Mouse (Mus musculus) lung, postnatal 14 days (tissue): ENCODE data around the gene Swap70.
A peak's percentile ranks its signal among the peaks of the same experiment; 100 is the strongest.

Source experiments
- DNase-seq: peaks from one replicate; pipeline ENCODE4 v3.0.0; 2021

The Swap70 gene

DNA sequence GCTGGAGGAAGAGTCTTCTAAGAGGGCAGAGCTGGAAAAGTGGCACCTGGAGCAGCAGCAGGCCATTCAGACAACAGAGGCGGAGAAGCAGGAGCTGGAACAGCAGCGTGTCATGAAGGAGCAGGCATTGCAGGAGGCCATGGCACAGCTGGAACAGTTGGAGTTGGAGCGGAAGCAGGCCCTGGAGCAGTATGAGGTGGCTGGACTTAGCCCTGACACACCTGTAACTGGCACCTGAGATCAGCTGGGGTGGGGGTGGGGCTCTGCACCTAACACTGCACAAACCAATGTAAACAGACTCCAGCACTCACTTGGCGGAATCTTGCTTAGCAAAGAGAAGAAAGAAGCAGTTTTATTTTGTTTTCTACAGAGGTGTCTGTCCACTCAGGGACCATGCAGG, 57.7 kb downstream of the Swap70 start:
- no peak for DNase-seq

DNA sequence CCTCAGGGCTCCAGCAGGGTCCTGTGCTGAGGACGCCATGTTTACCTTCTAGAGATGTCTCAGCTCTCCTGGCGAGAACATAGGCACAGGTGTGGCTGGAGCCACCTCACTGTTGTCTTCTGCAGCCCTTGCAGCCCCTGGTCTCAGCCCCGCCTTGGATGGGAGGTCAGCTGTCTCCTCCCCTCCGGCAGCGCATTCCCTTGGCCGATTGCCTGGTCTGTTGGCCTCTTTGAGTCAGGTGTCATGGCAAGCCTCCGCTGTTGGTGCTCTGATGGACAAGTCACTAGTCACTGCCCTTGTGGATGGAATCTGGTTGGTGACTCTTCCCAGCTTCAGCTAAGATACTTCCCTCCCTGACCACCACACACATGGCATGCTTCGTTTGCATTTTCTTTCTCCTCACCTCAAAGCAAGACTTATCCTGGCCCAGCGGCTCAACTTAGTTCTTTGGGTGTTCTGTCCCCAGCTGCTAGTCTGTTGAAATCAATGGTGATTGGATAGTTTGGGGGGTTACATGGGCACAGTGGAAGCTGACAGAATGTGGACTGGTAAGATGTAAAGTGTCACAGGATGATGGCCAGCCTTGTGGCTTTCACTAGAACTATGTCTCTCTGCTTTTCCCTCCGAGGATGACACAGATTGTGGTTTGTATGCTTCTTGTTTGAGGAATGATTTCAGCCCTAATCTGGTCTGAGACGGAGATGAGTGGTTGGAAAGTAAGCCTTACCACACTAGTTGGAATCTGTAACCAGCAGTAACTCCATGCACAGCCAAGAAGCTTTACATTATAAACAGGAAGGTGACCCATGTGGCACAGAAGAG, 60.1 kb downstream of the Swap70 start:
- no peak for DNase-seq

DNA sequence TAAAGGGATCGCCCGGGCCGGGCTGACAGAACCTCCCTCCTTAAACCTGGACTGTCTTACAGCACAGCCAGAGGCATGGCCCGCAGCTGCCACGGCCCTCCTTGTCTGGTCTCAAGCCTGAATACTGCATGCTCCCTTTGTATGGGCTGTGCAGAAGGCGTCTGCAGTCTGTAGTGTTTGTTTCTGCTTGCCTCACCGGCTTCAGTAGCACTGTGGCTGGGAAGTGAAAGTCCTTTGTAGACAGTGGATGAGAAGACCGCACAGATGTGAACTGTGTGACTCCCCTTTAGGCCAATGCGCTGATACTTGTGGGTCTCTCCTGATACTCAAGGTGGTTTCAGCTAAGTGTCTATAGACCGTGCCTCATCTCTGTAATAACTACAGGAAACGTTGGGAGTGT, 61.3 kb downstream of the Swap70 start:
- DNase-seq, result no peak

DNA sequence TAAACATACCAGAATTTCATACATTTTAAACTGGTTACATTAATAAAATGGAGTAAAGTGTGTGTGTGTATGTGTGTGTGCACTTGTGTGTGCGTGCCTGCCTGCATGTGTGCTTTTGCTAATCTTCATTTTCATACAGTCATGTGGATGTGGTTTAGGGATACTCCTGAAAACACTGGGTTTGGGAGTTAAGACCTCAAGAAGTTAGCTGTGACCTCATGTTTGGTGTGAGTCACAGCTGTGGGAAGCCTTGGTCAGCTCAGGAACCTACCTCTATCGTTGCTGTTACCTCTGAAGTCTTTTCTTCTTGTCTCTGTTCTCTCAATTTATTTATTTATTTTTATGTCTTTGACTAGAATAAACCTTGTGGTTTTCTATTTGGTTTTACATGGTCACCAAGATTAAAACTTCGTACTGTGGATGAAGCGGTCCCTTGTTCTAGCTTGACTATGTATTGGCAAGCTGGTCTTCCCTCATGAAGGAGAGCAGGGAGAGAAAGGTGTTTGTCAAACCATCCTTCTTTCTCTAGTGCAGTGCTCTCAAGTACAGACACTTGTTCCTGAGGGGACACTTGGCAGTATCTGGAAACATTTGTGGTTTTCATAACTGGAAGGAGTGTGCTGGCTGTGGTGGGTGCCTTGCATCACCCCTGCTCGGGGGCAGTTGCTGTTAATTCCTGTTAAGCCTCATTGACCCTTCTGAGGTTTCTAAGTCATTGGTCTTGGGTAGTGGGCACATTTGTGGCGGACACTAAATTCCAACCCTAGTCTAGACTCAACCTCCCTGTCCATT, 62.2 kb downstream of the Swap70 start:
- no peak for DNase-seq

GRCm38 (mm10) chr7:110285076-110285848, 63.8 kb downstream of the Swap70 start:
- no peak for DNase-seq

DNA sequence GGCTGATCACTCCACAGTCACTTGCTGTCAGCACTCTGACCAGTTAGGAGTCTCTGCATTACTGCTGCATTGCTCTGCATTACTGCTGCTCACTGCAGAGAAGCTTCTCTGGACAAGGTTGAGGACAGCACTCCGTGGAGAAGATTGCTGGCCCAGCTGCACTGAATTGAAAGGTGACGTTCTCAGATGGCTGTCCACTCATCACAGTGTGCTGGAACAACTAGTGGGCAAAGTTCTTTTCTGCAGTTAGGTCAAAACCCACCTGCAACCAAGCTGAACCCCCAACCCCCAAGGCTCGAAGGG, 64.3 kb downstream of the Swap70 start:
- no peak for DNase-seq

- DNase-seq, result no peak
These were observed 64.8 kb downstream of the Swap70 start for GRCm38 (mm10) chr7:110286198-110286732.

DNA sequence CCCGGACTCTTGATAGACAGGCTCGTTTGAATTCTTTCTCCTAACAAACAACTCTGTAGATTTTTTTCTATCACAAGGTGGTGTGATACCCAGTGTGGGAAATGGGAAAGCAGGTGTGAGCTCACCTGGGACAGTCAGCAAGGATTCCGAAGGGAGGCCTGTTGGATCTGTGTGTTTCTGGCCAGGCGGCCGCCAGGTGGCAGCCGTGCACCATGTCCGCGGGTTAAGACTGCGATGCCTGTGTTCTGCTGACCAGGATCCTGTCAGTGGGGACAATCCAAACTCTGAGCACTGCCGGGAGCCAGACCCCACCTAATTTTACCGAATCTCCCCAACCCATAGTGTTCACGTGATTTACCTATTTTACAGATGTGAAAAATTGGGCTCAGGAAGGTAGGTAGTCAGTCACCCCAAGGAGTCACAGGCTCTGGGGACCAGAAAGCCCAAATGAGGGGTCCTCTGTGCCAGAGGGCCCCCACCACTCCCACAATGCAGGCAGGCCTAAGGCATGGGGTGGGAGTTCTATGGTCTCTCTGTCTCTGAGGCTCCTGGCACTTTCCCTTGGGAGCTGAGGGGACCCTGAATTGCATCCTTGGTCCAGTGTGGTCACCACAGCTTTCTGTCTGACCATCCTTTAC, 65.4 kb downstream of the Swap70 start:
- peak; percentile 86 for DNase-seq

DNA sequence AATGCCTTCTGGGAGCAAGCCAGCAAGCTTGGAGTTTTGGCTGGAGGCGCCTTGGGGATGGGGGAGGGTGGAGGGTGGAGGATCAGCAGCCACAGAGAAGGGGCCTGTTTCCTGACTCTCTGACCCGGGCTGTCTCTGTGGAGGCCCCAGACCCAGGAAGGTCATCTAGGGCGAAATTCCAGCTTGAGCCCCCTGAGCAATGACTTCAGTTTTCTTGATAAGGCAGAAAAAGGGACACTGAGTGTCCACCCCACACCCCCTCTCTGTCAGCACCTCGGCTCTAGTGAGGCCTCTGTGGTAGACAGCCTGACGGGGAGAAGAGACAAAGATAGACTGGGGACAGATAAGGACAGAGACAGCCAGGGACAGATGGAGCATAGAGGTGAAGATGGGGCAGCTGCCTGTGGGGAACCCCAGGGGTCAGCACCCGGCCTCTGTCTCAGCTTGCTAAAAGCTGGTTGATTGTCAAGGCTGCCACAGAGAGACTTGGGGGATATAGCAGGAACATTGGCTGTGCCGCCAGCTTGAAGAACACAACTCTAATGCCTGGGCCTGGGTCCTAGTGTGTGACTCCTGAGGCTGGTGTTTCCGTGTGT, 66.1 kb downstream of the Swap70 start:
- no peak for DNase-seq

DNA sequence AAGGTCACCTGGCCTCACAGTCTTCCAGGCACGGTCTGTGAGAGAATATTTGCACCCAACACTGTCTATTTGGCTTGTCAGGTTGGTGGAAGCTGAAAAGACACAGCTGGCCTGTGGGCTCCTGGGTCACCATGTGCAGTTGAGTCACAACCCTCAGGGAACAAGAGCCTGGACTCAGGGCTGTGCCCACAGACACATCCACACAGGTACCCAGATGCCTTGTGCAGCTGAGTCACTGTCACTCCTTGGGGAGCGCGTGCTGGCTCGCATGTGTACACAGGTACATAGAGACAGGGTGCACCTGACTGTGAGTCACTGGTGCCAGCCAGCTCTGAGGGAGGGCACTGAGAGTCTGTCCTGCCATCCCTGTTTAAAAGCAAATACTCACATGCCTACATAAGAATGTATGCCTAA, 66.7 kb downstream of the Swap70 start:
- DNase-seq, result peak; percentile 64

DNA sequence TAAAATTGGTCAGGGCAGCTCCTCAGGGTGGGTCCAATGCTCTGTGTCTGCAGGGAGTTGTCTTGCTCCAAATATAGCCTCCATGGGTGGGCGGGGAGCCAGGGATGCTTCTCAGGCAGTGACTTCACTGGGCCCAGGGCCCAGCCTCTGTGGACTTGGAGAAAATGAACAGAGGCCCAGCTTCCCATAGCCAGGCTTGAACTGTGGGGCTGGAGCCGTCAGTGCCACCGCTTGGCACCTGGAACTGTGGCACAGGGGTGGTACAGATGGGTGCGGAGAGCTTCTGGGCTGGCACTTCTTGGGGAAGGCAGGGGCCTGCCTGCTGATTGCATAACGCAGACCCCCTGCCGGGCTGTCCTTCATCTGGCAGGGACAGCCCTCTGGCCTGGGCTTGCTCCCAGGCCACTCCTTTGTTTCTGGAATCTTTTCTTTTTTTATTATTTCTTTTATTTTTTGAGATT, 67.2 kb downstream of the Swap70 start:
- DNase-seq, result peak; percentile 82

DNA sequence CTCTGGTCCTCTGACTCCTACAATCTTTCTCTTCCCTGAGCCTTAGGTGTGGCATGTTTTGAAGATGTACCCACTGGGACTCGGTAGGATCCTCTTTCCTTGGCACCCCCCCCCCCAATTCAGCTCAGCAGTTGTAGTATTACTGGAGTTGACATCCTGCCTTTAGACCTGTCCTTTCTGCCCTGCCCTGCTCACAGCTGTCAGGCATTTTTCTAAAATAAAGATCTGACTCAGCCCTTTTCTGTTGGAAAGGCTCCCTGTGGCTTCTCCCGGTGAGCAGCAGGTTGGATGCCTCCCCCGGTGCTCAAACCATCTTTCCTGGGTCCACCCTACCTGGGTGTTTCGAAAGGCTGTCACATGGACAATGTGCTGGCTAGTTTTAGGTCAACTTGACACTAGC, 68.1 kb downstream of the Swap70 start:
- no peak for DNase-seq

DNA sequence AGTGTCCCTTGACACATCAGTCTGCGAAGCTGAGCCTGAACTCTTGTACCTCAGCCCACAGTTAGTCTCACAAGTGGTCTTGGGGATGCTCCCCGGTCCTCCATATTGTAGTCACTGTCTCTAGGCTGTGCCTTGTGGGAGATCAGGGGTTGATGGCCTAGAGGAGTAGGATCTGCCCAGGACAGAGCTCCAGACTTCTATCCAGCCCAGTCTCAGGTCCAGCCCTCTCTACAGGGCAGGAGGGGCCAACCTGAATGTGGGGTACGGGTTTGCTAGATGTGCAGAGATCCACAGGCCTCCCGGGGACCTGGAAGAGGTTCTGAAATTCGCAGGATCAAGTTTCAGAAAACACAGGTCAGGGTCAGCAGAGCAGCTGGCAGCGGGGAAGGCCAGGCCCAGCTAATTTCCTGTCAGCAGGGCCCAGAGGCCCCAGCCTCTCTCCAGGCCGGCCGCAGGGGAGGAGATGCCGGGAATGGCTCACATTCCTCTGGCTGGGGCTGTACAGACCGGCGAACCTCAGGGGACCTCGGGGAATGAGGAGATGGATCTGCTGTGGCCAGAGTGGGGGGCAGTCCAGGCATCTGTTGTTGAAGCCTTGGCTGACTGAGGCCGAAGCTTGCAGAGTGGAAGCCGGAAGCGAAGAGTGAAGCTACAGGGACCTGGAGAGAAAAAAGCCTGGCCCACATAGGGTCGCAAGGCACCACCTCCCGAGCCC, 75.5 kb downstream of the Swap70 start:
- DNase-seq, result peak; percentile 66

DNA sequence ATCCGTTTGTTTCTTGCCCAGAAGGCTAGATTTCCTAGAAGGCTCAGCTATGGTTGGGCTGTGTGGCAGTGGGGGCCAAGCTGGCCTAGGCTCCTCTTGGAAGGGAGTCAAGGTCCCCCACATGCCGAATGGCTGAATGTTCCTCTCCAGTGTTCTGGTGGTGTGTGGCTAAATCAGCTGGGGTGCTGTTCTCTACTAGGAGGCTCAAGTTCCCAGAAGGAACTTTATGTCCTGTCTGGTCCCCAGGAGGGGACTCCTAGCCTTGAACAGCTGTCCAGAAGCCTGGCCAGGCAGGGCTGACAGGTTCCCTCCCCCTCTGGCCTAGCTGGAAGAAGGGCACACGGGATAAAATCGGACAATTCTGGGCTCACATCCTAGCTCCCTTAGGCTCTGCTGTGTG, 76.1 kb downstream of the Swap70 start:
- DNase-seq, result no peak

GRCm38 (mm10) chr7:110298090-110298489, 76.6 kb downstream of the Swap70 start:
- no peak for DNase-seq

DNA sequence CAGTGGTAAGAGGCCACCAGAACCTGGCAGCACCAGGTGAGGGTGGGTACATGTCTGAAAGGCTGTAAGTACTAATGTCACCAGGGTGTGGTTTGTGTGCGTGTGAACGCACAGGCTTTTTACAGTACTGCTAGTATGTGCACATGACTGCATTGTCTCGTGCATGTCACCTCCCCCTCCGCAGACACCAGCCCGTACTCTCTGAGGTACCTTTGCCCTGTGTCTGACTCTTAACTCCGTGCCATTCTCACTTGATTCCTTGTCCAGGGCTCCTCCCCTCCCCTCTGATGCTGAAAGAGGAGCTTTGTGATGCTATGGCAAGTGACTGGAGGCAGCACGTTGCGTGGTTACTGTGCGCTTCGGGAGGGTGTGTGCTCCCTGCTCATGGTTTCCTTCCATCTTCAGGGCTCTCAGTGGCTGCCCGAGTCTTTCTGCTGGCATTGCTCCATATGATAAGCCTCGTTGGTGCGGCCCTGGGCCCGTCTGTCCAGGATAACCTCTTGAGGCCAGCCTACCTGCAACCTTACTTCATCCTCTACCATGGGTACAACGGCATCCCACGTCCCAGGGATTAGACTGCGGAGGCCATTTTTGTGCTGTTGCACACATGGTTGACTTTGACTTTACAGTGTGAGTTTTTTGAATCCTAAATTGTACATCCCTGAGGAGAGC, 77.4 kb downstream of the Swap70 start:
- no peak for DNase-seq

GRCm38 (mm10) chr7:110302886-110303285, 81.4 kb downstream of the Swap70 start:
- DNase-seq, result no peak

- no peak for DNase-seq
These were observed 84.0 kb downstream of the Swap70 start for GRCm38 (mm10) chr7:110305486-110305885.

DNA sequence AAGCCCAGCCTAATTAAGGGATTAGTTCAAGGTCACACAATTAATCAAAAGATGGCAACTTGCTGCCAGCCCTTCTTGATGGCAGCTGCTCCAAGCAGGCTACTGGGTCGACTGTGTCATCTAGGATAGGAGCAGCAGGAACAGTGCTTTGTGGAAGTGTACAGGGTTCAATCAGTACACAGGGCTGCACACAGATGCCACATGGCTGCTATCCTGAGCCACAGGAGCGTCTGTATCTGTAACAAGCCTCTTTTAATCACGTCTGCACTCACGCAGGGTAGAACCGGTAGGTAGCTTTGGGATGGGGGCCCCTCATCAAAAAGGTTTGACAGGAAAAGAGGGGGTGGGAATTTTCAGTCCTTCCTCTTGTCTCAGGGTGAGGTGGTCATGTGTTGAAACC, 84.8 kb downstream of the Swap70 start:
- DNase-seq, result no peak

GRCm38 (mm10) chr7:110307741-110308140, 86.2 kb downstream of the Swap70 start:
- no peak for DNase-seq

DNA sequence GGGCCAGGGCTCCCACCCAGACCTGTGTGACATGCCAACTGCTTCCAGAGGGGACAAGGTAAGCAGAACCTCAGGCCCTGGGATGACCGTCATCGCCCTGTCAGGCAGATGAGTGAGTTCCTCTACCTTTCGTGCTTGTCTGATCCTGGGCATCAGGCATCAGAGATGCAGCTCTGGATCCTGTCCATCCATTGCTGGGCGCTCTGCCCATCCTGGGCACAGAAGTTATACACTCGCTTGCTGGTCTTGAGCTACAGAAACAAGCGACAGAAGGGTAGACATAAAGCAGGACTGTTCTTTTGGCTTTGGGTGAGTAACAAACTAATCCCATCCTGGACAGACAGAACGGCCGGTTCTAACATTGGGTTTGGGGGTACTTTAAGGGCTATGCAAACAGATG, 87.7 kb downstream of the Swap70 start:
- no peak for DNase-seq
